Mouse (Mus musculus) midbrain, postnatal 0 days (tissue): ENCODE results near the gene Mgp. TPM values are rescaled to one million over a fixed set of nuclear protein-coding genes. Genes with fewer than 3 reads are reported as not detected.

ENCODE experiments used
- ATAC-seq: fragments of 200-750 bp; cut with Nextera tagmentation; 2 replicates; pipeline ENCODE4 v1.8.0; 2017; ENCODE audit warnings: moderate number of reproducible peaks, mild to moderate bottlenecking, moderate TSS enrichment, moderate library complexity; ENCODE audit not compliant: low FRiP score
- DNase-seq: peaks from one replicate; pipeline ENCODE4 v3.0.0-alpha.2; 2015; ENCODE audit warnings: low spot score
- H3K27ac ChIP-seq: fragments of 300-500 bp; sonication (generic); 2 replicates; pipeline ENCODE4 v1.5.1; 2014; ENCODE audit warnings: low read depth, mild to moderate bottlenecking, low read length, mixed read lengths
- H3K27me3 ChIP-seq: fragments of 300-500 bp; sonication (generic); 2 replicates; pipeline ENCODE4 v1.6.1; 2014; ENCODE audit warnings: low read length, control low read depth, mixed read lengths; ENCODE audit not compliant: insufficient read depth
- H3K36me3 ChIP-seq: fragments of 300-500 bp; sonication (generic); 2 replicates; pipeline ENCODE4 v1.6.1; 2014; ENCODE audit warnings: low read length, control low read depth, mixed read lengths; ENCODE audit not compliant: insufficient read depth
- H3K4me1 ChIP-seq: fragments of 300-500 bp; sonication (generic); 2 replicates; pipeline ENCODE4 v1.6.1; 2014; ENCODE audit warnings: mild to moderate bottlenecking, control low read depth, antibody characterized with exemption, low read length, mixed read lengths; ENCODE audit not compliant: insufficient read depth
- H3K4me2 ChIP-seq: fragments of 300-500 bp; sonication (generic); 2 replicates; pipeline ENCODE4 v1.6.1; 2014; ENCODE audit warnings: low read depth, mild to moderate bottlenecking, low read length, mixed read lengths; ENCODE audit not compliant: poor library complexity, severe bottlenecking
- H3K4me3 ChIP-seq: fragments of 300-500 bp; sonication (generic); 2 replicates; pipeline ENCODE4 v1.5.1; 2014; ENCODE audit warnings: low read depth, mild to moderate bottlenecking, low read length, moderate library complexity
- H3K9ac ChIP-seq: fragments of 300-500 bp; sonication (generic); replicated peaks from 2 replicates; pipeline ENCODE4 v1.6.1; 2014; ENCODE audit warnings: mild to moderate bottlenecking, low read length, moderate library complexity, mixed read lengths; ENCODE audit not compliant: poor library complexity, severe bottlenecking
- H3K9me3 ChIP-seq: fragments of 300-500 bp; sonication (generic); 2 replicates; pipeline ENCODE4 v1.6.1; 2016; ENCODE audit warnings: low read length, control low read depth
- CTCF ChIP-seq: IDR thresholded peaks from 2 replicates; pipeline ENCODE4 v1.5.1; 2016; ENCODE audit warnings: antibody characterized with exemption, mild to moderate bottlenecking
- WGBS: fragments of 180-500 bp; shearing (Covaris S2); extraction: QIAGEN DNeasy Blood & Tissue Kit; methylation state at CpG from one replicate; pipeline ENCODE4 v1.1.7; 2014; 5-methylcytosine and 5-hydroxymethylcytosine counted together
- polyA plus RNA-seq: library from polyadenylated mRNA; unstranded; fragments of >200 nt; fragmentation: Nextera tagmentation; extraction: Ambion mirVana; gene quantifications from 2 replicates; pipeline ENCODE4 v1.2.1, GENCODE M21; 2015
- total RNA-seq: library from RNA; depleted of rRNA; stranded (reverse); fragments of >200 nt; gene quantifications from 2 replicates; pipeline ENCODE4 v1.2.3, GENCODE M21; 2014

Mgp gene
- total and polyA plus RNA-seq, 2 experiments from 2014 or later, result 25.6 to 72.6 TPM

- DNase-seq (no peak), ATAC-seq (no peak)
- no peak overlapping the region for H3K4me2 ChIP-seq
- 72% methylated on average over 3 of the region's 3 CpGs for WGBS
- H3K9ac ChIP-seq, result no peak overlapping the region
- no peaks in the 10 kb centered on the region for H3K9me3 ChIP-seq
- no peak overlapping the region for H3K4me3 ChIP-seq
- no peaks in the 10 kb centered on the region for H3K36me3 ChIP-seq
- TF ChIP-seq CTCF, result no peak
- H3K27ac ChIP-seq, result no peak overlapping the region
- H3K27me3 ChIP-seq, result no peaks in the 10 kb centered on the region
- no peaks in the 10 kb centered on the region for H3K4me1 ChIP-seq
Measured at GRCm38 (mm10) chr6:136883431-136883915, 7.8 kb upstream of the Mgp start.

GRCm38 (mm10) chr6:136881678-136882077 is 6.1 kb upstream of the Mgp start:
- H3K4me3 ChIP-seq, result no peak overlapping the region
- no peaks in the 10 kb centered on the region for H3K9me3 ChIP-seq
- no peaks in the 10 kb centered on the region for H3K36me3 ChIP-seq
- no peak overlapping the region for H3K9ac ChIP-seq
- no peak for TF ChIP-seq CTCF
- ATAC-seq (no peak), DNase-seq (no peak)
- H3K27ac ChIP-seq, result no peak overlapping the region
- H3K27me3 ChIP-seq, result no peaks in the 10 kb centered on the region
- no peak overlapping the region for H3K4me2 ChIP-seq
- H3K4me1 ChIP-seq, result no peaks in the 10 kb centered on the region
- 79% methylated on average over 8 of the region's 8 CpGs for WGBS

- 33% methylated on average over 8 of the region's 8 CpGs for WGBS
- Histone ChIP-seq H3K4me3 (no peak overlapping the region), H3K27ac (no peak overlapping the region), H3K4me1 (no peaks in the 10 kb centered on the region), H3K9ac (no peak overlapping the region), H3K36me3 (no peaks in the 10 kb centered on the region), H3K27me3 (no peaks in the 10 kb centered on the region), H3K4me2 (no peak overlapping the region), H3K9me3 (no peaks in the 10 kb centered on the region)
- DNase-seq (no peak), ATAC-seq (no peak)
- TF ChIP-seq CTCF, result no peak
Measured at GRCm38 (mm10) chr6:136874599-136874998, 1.0 kb downstream of the Mgp start.

GRCm38 (mm10) chr6:136868921-136869320 is 6.7 kb downstream of the Mgp start:
- Histone ChIP-seq H3K27ac (no peak overlapping the region), H3K4me2 (no peak overlapping the region), H3K27me3 (no peaks in the 10 kb centered on the region), H3K4me3 (no peak overlapping the region), H3K4me1 (no peaks in the 10 kb centered on the region), H3K9ac (no peak overlapping the region), H3K36me3 (no peaks in the 10 kb centered on the region), H3K9me3 (no peaks in the 10 kb centered on the region)
- DNase-seq (no peak), ATAC-seq (no peak)
- TF ChIP-seq CTCF, result no peak
- 83% methylated on average over 5 of the region's 5 CpGs for WGBS

- TF ChIP-seq CTCF, result no peak
- H3K27me3 ChIP-seq, result no peaks in the 10 kb centered on the region
- ATAC-seq (no peak), DNase-seq (no peak)
- WGBS, result 91% methylated on average over 4 of the region's 4 CpGs
- H3K36me3 ChIP-seq, result no peaks in the 10 kb centered on the region
- H3K4me1 ChIP-seq, result no peaks in the 10 kb centered on the region
- H3K4me2 ChIP-seq, result no peak overlapping the region
- H3K27ac ChIP-seq, result no peak overlapping the region
- no peak overlapping the region for H3K4me3 ChIP-seq
- no peak overlapping the region for H3K9ac ChIP-seq
- no peaks in the 10 kb centered on the region for H3K9me3 ChIP-seq
Measured at GRCm38 (mm10) chr6:136866150-136866549, 9.5 kb downstream of the Mgp start.

GRCm38 (mm10) chr6:136865360-136865759 is 10.3 kb downstream of the Mgp start:
- H3K9me3 ChIP-seq, result no peaks in the 10 kb centered on the region
- no peak overlapping the region for H3K4me2 ChIP-seq
- WGBS, result 92% methylated on average over 5 of the region's 5 CpGs
- no peak overlapping the region for H3K4me3 ChIP-seq
- no peaks in the 10 kb centered on the region for H3K27me3 ChIP-seq
- H3K36me3 ChIP-seq, result no peaks in the 10 kb centered on the region
- ATAC-seq (no peak), DNase-seq (no peak)
- H3K9ac ChIP-seq, result no peak overlapping the region
- H3K27ac ChIP-seq, result no peak overlapping the region
- no peaks in the 10 kb centered on the region for H3K4me1 ChIP-seq
- TF ChIP-seq CTCF, result no peak
